Mouse (Mus musculus) left cerebral cortex, postnatal 4 days (tissue): ENCODE data around the gene Fmn2. TPM values are rescaled to one million over a fixed set of nuclear protein-coding genes. Genes with fewer than 3 reads are reported as not detected.

Experiments used
- DNase-seq: peaks from one replicate; pipeline ENCODE4 v3.0.0-alpha.2; 2022
- intact Hi-C: fragments of 180-260 bp; cut with DNase I; formaldehyde crosslinking; loops from one replicate; pipeline ENCODE4 v1.15.1; 2025
- total RNA-seq, 2 experiments: library from RNA; stranded (reverse); gene quantifications; 2 replicates each; pipeline ENCODE4 v1.2.3; 2021

The Fmn2 gene
- total RNA-seq, 2 experiments from 2014 or later = 44.4 to 46.6 TPM

DNA sequence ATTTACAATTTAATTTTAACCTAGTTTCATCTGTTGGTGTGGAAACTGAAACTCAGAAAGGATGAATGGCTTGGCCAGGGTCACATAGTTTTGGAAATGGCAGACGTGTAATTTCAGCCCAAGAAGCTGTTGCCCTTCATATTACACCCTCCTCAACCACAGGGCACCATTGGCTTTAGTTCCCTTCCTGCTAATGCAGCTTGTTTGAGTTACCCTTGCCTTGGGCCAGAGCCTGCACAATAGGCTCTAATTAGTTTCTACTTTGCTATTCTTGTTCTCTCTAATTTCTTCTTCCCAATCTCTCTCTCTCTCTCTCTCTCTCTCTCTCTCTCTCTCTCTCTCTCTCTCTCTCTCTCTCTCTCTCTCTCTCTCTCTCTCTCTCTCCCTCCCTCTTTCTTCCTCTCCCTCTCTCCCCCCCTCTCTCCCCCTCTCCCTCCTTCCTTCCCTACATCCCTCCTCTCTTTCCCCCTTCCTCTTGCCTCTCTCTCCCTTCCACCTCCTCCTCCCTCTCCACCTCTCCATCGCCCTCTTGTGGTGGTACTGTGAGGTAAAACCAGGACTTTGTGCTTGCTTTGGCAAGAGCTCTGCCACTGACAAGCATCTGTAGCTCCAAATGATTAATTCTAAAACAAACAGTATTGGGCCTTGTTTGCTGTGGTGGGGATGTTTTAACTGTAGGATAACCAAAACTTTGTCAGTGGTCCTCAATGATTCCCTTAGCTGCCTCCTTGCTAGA is 51.8 kb downstream of the Fmn2 start:
- intact Hi-C loops = no loop called here
- peak; percentile 76 for DNase-seq

DNA sequence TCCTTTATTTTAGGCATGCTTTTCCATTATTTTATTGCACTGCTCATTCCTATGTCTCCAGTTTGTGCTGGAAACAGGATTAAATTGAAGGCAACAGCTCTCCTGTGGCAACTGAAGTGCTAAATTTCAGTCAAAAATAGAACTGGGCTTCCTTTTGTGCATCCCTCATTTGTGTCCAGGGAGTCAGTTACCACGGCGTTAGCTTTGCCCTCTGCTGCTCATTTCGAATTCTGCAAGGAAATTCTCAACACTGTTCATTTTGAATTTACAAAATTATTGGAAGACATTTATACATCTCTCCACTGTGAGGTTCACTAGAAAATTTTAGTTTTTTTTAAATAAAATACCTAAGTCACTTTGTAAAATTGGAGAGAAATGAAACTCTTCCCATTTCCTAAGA is 53.8 kb downstream of the Fmn2 start:
- intact Hi-C loops = loop anchor here (1.0 kb wide), 1 partner anchor 13 kb away; no protein-coding TSS in a partner anchor
- DNase-seq = no peak

DNA sequence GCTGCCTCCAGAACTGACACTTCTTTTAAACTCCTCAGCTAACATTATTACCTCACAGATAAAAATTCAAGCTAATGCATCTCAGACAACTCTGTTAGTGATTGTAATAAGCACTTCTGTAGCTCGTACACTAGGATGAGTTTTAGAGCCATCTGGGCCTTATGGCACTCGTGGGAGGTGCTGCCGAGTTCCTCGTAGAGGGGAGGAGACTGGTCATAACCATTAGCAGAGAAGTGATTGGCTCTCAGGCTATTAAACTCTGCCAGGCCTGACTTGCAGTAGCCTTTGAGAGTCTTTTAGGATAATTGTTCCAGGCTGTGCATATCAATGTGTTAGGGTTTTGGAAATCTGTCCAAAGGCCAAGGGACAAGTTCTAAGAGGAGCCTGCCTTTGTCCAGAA is 55.6 kb downstream of the Fmn2 start:
- intact Hi-C loops = no loop called here
- DNase-seq = no peak

GRCm38 (mm10) chr1:174557841-174558240 is 56.2 kb downstream of the Fmn2 start:
- DNase-seq = no peak

GRCm38 (mm10) chr1:174558488-174558887 is 56.9 kb downstream of the Fmn2 start:
- DNase-seq = no peak

More at GRCm38 (mm10) chr1:174557841-174558240, 56.2 kb downstream of the Fmn2 start:
- intact Hi-C loops = no loop called here

DNA sequence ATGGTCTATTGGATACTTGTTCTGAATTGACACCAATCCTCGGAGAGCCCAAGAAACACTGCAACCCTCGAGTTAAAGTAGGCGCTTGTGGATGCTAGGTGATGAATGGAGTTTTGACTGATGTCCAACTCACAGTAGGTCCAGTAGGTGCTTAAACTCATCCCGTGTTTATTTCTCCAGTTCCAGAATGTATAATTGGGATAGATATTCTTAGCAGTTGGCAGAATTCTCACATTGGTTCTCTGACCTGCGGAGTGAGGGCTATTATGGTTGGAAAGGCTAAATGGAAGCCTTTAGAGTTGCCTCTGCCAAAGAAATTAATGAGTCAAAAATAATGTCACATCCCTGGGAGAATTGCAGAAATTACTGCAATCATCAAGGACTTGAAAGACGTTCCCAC is 62.9 kb downstream of the Fmn2 start:
- DNase-seq = no peak
- intact Hi-C loops = no loop called here

More at GRCm38 (mm10) chr1:174558488-174558887, 56.9 kb downstream of the Fmn2 start:
- intact Hi-C loops = no loop called here

DNA sequence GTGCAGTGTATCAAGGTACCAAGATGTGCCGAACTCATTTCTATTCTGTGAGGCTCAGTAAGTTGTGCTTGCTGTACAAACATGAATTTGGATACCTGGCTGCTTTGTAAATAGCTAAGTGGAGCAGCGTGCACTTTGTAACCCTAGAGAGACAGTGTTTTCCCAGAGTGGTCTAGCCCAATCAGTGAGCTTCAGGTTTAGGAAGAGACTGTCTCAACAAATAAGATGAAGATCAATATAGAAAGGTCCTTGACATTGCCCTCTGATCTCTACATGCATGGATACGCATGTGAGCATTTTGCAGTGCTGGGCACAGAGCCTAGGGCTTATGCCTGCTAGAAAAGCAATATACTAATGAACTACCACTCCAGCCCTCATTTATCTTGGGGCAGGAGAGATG is 67.0 kb downstream of the Fmn2 start:
- intact Hi-C loops = no loop called here
- DNase-seq = no peak

DNA sequence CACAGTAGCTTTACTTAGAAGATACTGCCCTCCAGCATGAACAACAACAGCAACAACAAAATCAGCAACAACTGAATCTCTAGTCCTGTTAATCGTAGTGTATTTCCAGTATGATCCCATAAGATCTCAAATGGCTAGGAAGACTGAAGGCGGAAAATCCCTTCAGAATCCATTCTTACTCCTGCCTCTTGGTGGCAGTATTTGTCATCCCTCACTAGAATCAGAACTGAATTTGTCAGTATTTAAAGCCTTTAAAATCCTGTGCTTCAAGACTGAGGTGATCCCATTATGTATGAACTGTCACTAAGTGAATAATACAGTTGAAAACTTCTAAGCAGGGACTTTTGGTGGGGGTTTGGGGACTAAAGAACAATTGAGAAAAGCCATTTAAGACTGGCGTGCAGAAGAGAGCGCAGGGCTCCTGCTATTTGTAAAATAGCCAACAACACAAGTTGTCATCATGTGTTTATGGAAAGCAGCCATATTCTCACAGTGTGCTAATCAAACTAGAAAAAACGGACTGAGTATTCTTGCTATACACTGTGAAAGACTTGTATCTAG is 90.9 kb downstream of the Fmn2 start:
- intact Hi-C loops = loop anchor here (10.0 kb wide), 1 partner anchor 1332 kb away; the partner anchor contains the start of gene Gm38100
- no peak for DNase-seq

GRCm38 (mm10) chr1:174594989-174595388 is 93.4 kb downstream of the Fmn2 start:
- DNase-seq = peak; percentile 51
- intact Hi-C loops = loop anchor here (10.0 kb wide), 1 partner anchor 1330 kb away; the partner anchor contains the start of gene Gm38100

- no peak for DNase-seq
- intact Hi-C loops = loop anchor here (2.0 to 10.0 kb wide), 2 partner anchors 401 to 1327 kb away; partner anchors contain the start of gene Gm38100
Observed at GRCm38 (mm10) chr1:174597495-174597894, 95.9 kb downstream of the Fmn2 start.

- intact Hi-C loops = loop anchor here (10.0 kb wide), 1 partner anchor 1327 kb away; the partner anchor contains the start of gene Gm38100
- DNase-seq = no peak
Observed at GRCm38 (mm10) chr1:174598226-174598625, 96.6 kb downstream of the Fmn2 start.

DNA sequence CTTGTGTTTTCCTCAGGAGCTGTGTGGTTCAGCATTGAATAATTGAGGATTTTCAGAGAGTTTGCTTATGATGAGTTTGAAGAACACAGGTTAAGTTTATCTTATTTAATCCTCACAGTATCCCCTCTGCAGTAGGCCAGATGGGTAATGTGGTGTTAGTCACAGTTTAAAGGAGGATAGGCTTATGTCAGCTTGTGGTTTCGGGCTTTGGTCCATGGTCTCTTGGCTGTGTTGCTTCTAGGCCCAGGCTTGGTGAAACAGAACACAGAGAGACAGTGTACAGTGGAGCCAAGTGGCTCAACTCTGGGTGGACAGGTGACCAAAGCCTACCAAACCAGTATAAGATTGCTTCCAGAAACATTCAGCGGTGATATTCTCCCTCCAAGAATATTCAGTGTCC is 98.4 kb downstream of the Fmn2 start:
- DNase-seq = no peak
- intact Hi-C loops = loop anchor here (10.0 kb wide), 1 partner anchor 325 kb away; the partner anchor contains the start of gene Grem2

GRCm38 (mm10) chr1:174600620-174601019 is 99.0 kb downstream of the Fmn2 start:
- no peak for DNase-seq
- intact Hi-C loops = loop anchor here (10.0 kb wide), 1 partner anchor 324 kb away; the partner anchor contains the start of gene Grem2

- no peak for DNase-seq
- intact Hi-C loops = no loop called here
Observed at GRCm38 (mm10) chr1:174617368-174617767, 115.7 kb downstream of the Fmn2 start.

DNA sequence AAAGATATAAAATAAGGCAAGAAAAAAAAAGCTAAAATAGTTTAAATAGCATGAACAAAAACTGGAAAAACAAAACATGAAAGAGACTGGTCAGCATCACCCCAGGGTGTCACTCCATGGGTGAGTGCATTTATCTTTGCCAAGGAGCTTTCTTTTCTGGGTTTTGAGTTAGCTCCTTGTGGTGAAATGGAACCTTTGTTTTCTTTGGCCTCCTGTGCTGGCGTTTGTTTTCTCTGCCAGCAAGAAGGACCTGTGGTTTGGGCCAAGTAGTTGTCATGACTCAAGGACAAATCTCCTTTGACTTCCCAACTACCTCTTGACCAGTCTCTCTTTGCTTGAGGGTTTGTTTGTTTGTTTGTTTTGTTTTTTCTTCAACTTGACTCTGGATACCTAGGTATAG is 119.9 kb downstream of the Fmn2 start:
- intact Hi-C loops = no loop called here
- no peak for DNase-seq

- intact Hi-C loops = no loop called here
Observed at GRCm38 (mm10) chr1:174623054-174623453, 121.4 kb downstream of the Fmn2 start.

DNA sequence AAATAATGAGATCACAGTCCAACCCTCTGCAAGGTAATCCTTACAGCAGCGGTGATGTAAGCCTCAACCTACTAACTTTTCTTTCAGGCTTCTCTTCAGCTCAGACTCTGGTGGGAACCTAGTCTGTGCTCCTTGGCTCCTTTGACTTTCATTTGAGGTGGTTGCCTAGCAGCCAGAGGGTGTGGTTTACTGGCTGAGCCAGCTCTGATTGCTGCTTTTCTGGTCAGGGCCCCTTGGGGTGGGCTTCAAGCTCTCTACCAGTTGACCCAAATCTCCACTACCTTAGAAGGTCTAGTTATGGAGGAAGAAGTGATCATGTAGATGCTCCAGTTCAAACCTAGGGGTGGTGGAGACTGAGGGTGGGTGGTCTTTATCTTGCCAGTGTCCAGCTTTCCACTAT is 128.4 kb downstream of the Fmn2 start:
- DNase-seq = no peak
- intact Hi-C loops = no loop called here

More at GRCm38 (mm10) chr1:174623054-174623453, 121.4 kb downstream of the Fmn2 start:
- no peak for DNase-seq

GRCm38 (mm10) chr1:174636291-174636690 is 134.7 kb downstream of the Fmn2 start:
- DNase-seq = no peak
- intact Hi-C loops = no loop called here

DNA sequence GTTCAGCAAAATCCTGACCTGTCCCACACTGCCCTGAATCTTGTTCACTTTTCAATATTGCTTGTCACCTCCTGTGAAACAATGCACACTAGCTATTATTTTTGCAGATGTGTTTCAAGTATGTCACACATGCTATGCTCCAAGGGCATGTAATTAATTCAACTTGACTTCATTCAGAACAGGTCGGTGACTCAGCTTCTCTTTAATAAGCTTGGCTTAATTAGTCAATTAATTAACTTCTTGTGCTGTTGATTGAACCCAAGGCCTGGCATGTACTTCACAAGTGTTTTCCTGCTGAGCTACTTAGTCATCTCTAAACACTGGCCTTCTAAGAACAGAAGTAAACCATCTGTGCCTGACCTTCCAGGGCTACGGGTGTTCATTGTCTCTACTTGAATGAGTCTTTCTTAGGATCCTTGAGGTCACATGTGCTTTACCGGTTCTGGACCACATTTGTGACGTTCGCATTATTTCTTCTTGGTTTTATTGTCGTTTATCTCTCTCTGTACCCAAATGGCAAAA is 136.0 kb downstream of the Fmn2 start:
- intact Hi-C loops = no loop called here
- DNase-seq = no peak

DNA sequence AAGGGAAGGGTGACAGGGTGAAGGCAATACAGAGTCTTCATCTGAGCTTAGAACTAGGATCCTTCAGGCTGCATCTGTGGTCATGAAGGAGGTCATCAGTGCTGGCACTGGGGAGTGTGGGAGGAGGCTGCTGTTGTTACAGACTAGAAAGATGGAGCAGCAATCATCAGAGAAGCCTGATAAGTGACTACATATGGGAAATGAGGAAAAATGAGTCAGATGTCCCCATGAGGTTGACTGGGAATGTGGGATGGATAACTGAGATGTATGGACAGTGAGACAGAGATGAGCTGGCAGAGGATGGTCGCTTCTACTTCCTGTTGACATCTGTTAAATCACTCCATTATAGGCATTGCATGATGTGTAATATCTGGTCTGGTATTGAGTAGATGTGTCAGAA is 139.3 kb downstream of the Fmn2 start:
- no peak for DNase-seq

DNA sequence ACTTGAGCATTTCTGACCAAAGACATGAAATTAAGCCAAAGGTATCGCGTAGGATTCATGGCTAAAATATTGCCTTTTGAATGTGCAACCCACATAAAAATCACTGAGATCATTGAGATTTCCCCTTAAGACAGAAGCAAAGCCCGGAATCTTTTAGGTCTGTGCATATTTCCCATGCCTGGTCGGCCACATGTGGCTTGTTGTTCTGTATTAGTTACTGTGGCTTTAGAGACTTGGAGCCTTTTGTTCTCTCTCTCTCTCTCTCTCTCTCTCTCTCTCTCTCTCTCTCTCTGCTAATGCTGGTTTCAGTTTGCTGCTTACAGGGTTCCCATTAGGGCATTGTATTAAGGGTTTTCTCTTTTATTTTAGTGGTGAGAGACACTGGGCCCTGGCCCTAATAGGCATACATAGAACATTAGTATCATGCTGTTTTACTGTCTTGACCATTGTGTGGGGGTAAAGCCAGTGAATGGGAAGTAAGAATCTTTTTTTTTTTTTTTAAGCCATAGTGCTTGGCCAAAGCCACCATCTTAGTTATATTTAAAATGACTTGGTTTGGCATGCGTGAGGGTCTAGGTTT is 141.9 kb downstream of the Fmn2 start:
- intact Hi-C loops = no loop called here
- DNase-seq = no peak

More for the DNA sequence above, 139.3 kb downstream of the Fmn2 start:
- intact Hi-C loops = no loop called here
